Mouse (Mus musculus): ENCODE results near the gene Olfr243. TPM values are rescaled to one million over a fixed set of nuclear protein-coding genes. Genes with fewer than 3 reads are reported as not detected.

The Olfr243 gene
- not detected for polyA plus RNA-seq (2014; fragmentation: Illumina TruSeq; extraction: RNeasy Lipid Tissue Mini Kit (QIAGEN cat#74804); ENCODE audit: low read depth, low replicate concordance)

GRCm38 (mm10) chr7:103714371-103714770, at the start of gene Olfr243:
TSS of gene Olfr243 (plus strand) at chr7:103714671.

GRCm38 (mm10) chr7:103671091-103671490, 43.4 kb upstream of the Olfr243 start, which contains the start of gene Olfr624:
TSS of gene Olfr624 (minus strand) at chr7:103671191.

GRCm38 (mm10) chr7:103682420-103682819, 32.1 kb upstream of the Olfr243 start, which contains the start of gene Olfr625-ps1:
TSS of gene Olfr625-ps1 (plus strand) at chr7:103682720.

GRCm38 (mm10) chr7:103730074-103730473, 15.6 kb downstream of the Olfr243 start, which contains the start of gene Olfr628:
TSS of gene Olfr628 (plus strand) at chr7:103730374.

GRCm38 (mm10) chr7:103744843-103745242, 30.4 kb downstream of the Olfr243 start, which contains the start of gene Olfr629:
TSS of gene Olfr629 (minus strand) at chr7:103744943.

GRCm38 (mm10) chr7:103757233-103757632, 42.8 kb downstream of the Olfr243 start, which contains the start of gene Olfr630:
TSS of gene Olfr630 (minus strand) at chr7:103757333.

Other genes starting within 250 kb of the Olfr243 start
- gene Olfr608, start 244.8 kb upstream of the Olfr243 start, polyA plus RNA-seq (2014; fragmentation: Illumina TruSeq; extraction: RNeasy Lipid Tissue Mini Kit (QIAGEN cat#74804); ENCODE audit: low read depth, low replicate concordance), result not detected
- gene Olfr609, start 216.6 kb upstream of the Olfr243 start, polyA plus RNA-seq (2014; fragmentation: Illumina TruSeq; extraction: RNeasy Lipid Tissue Mini Kit (QIAGEN cat#74804); ENCODE audit: low read depth, low replicate concordance), result not detected
- gene Olfr610, start 202.5 kb upstream of the Olfr243 start, polyA plus RNA-seq (2014; fragmentation: Illumina TruSeq; extraction: RNeasy Lipid Tissue Mini Kit (QIAGEN cat#74804); ENCODE audit: low read depth, low replicate concordance), result not detected
- not detected for gene Olfr611, start 193.8 kb upstream of the Olfr243 start, polyA plus RNA-seq (2014; fragmentation: Illumina TruSeq; extraction: RNeasy Lipid Tissue Mini Kit (QIAGEN cat#74804); ENCODE audit: low read depth, low replicate concordance)
- gene Olfr612, start 172.0 kb upstream of the Olfr243 start, polyA plus RNA-seq (2014; fragmentation: Illumina TruSeq; extraction: RNeasy Lipid Tissue Mini Kit (QIAGEN cat#74804); ENCODE audit: low read depth, low replicate concordance), result not detected
- gene Olfr613, start 166.6 kb upstream of the Olfr243 start, polyA plus RNA-seq (2014; fragmentation: Illumina TruSeq; extraction: RNeasy Lipid Tissue Mini Kit (QIAGEN cat#74804); ENCODE audit: low read depth, low replicate concordance), result not detected
- gene Olfr615, start 158.6 kb upstream of the Olfr243 start, polyA plus RNA-seq (2014; fragmentation: Illumina TruSeq; extraction: RNeasy Lipid Tissue Mini Kit (QIAGEN cat#74804); ENCODE audit: low read depth, low replicate concordance), result not detected
- gene Olfr616, start 145.5 kb upstream of the Olfr243 start, polyA plus RNA-seq (2014; fragmentation: Illumina TruSeq; extraction: RNeasy Lipid Tissue Mini Kit (QIAGEN cat#74804); ENCODE audit: low read depth, low replicate concordance), result not detected
- gene Olfr617, start 141.6 kb upstream of the Olfr243 start, polyA plus RNA-seq (2014; fragmentation: Illumina TruSeq; extraction: RNeasy Lipid Tissue Mini Kit (QIAGEN cat#74804); ENCODE audit: low read depth, low replicate concordance), result not detected
- not detected for gene Olfr618, start 124.6 kb upstream of the Olfr243 start, polyA plus RNA-seq (2014; fragmentation: Illumina TruSeq; extraction: RNeasy Lipid Tissue Mini Kit (QIAGEN cat#74804); ENCODE audit: low read depth, low replicate concordance)
- gene Olfr619, start 114.1 kb upstream of the Olfr243 start, polyA plus RNA-seq (2014; fragmentation: Illumina TruSeq; extraction: RNeasy Lipid Tissue Mini Kit (QIAGEN cat#74804); ENCODE audit: low read depth, low replicate concordance), result not detected
- not detected for gene Olfr620, start 102.1 kb upstream of the Olfr243 start, polyA plus RNA-seq (2014; fragmentation: Illumina TruSeq; extraction: RNeasy Lipid Tissue Mini Kit (QIAGEN cat#74804); ENCODE audit: low read depth, low replicate concordance)
- not detected for gene Olfr622, start 72.0 kb upstream of the Olfr243 start, polyA plus RNA-seq (2014; fragmentation: Illumina TruSeq; extraction: RNeasy Lipid Tissue Mini Kit (QIAGEN cat#74804); ENCODE audit: low read depth, low replicate concordance)
- not detected for gene Olfr623, start 51.0 kb upstream of the Olfr243 start, polyA plus RNA-seq (2014; fragmentation: Illumina TruSeq; extraction: RNeasy Lipid Tissue Mini Kit (QIAGEN cat#74804); ENCODE audit: low read depth, low replicate concordance)
- 0.13 TPM for gene Olfr624, start 43.5 kb upstream of the Olfr243 start, polyA plus RNA-seq (2014; fragmentation: Illumina TruSeq; extraction: RNeasy Lipid Tissue Mini Kit (QIAGEN cat#74804); ENCODE audit: low read depth, low replicate concordance)
- not detected for gene Olfr625-ps1, start 32.0 kb upstream of the Olfr243 start, polyA plus RNA-seq (2014; fragmentation: Illumina TruSeq; extraction: RNeasy Lipid Tissue Mini Kit (QIAGEN cat#74804); ENCODE audit: low read depth, low replicate concordance)
- gene Olfr628, start 15.7 kb downstream of the Olfr243 start, polyA plus RNA-seq (2014; fragmentation: Illumina TruSeq; extraction: RNeasy Lipid Tissue Mini Kit (QIAGEN cat#74804); ENCODE audit: low read depth, low replicate concordance), result not detected
- gene Olfr629, start 30.3 kb downstream of the Olfr243 start, polyA plus RNA-seq (2014; fragmentation: Illumina TruSeq; extraction: RNeasy Lipid Tissue Mini Kit (QIAGEN cat#74804); ENCODE audit: low read depth, low replicate concordance), result not detected
- gene Olfr630, start 42.7 kb downstream of the Olfr243 start, polyA plus RNA-seq (2014; fragmentation: Illumina TruSeq; extraction: RNeasy Lipid Tissue Mini Kit (QIAGEN cat#74804); ENCODE audit: low read depth, low replicate concordance), result not detected
- not detected for gene Olfr69, start 56.9 kb downstream of the Olfr243 start, polyA plus RNA-seq (2014; fragmentation: Illumina TruSeq; extraction: RNeasy Lipid Tissue Mini Kit (QIAGEN cat#74804); ENCODE audit: low read depth, low replicate concordance)
- not detected for gene Olfr68, start 65.0 kb downstream of the Olfr243 start, polyA plus RNA-seq (2014; fragmentation: Illumina TruSeq; extraction: RNeasy Lipid Tissue Mini Kit (QIAGEN cat#74804); ENCODE audit: low read depth, low replicate concordance)
- gene Olfr67, start 77.2 kb downstream of the Olfr243 start, polyA plus RNA-seq (2014; fragmentation: Illumina TruSeq; extraction: RNeasy Lipid Tissue Mini Kit (QIAGEN cat#74804); ENCODE audit: low read depth, low replicate concordance), result not detected
- 14.4 TPM for gene Hbb-bt, start 99.3 kb downstream of the Olfr243 start, polyA plus RNA-seq (2014; fragmentation: Illumina TruSeq; extraction: RNeasy Lipid Tissue Mini Kit (QIAGEN cat#74804); ENCODE audit: low read depth, low replicate concordance)
- gene Hbb-bs, start 113.4 kb downstream of the Olfr243 start, polyA plus RNA-seq (2014; fragmentation: Illumina TruSeq; extraction: RNeasy Lipid Tissue Mini Kit (QIAGEN cat#74804); ENCODE audit: low read depth, low replicate concordance), result 131 TPM
- gene Hbb-bh2, start 125.8 kb downstream of the Olfr243 start, polyA plus RNA-seq (2014; fragmentation: Illumina TruSeq; extraction: RNeasy Lipid Tissue Mini Kit (QIAGEN cat#74804); ENCODE audit: low read depth, low replicate concordance), result not detected
- gene Hbb-bh1, start 128.5 kb downstream of the Olfr243 start, polyA plus RNA-seq (2014; fragmentation: Illumina TruSeq; extraction: RNeasy Lipid Tissue Mini Kit (QIAGEN cat#74804); ENCODE audit: low read depth, low replicate concordance), result not detected
- not detected for gene Hbb-y, start 138.5 kb downstream of the Olfr243 start, polyA plus RNA-seq (2014; fragmentation: Illumina TruSeq; extraction: RNeasy Lipid Tissue Mini Kit (QIAGEN cat#74804); ENCODE audit: low read depth, low replicate concordance)
- gene Olfr66, start 171.6 kb downstream of the Olfr243 start, polyA plus RNA-seq (2014; fragmentation: Illumina TruSeq; extraction: RNeasy Lipid Tissue Mini Kit (QIAGEN cat#74804); ENCODE audit: low read depth, low replicate concordance), result not detected
- not detected for gene Olfr64, start 179.8 kb downstream of the Olfr243 start, polyA plus RNA-seq (2014; fragmentation: Illumina TruSeq; extraction: RNeasy Lipid Tissue Mini Kit (QIAGEN cat#74804); ENCODE audit: low read depth, low replicate concordance)
- gene Olfr65, start 188.8 kb downstream of the Olfr243 start, polyA plus RNA-seq (2014; fragmentation: Illumina TruSeq; extraction: RNeasy Lipid Tissue Mini Kit (QIAGEN cat#74804); ENCODE audit: low read depth, low replicate concordance), result not detected
- not detected for gene Olfr631, start 214.2 kb downstream of the Olfr243 start, polyA plus RNA-seq (2014; fragmentation: Illumina TruSeq; extraction: RNeasy Lipid Tissue Mini Kit (QIAGEN cat#74804); ENCODE audit: low read depth, low replicate concordance)
- not detected for gene Olfr632, start 219.7 kb downstream of the Olfr243 start, polyA plus RNA-seq (2014; fragmentation: Illumina TruSeq; extraction: RNeasy Lipid Tissue Mini Kit (QIAGEN cat#74804); ENCODE audit: low read depth, low replicate concordance)
- gene Olfr633, start 229.8 kb downstream of the Olfr243 start, polyA plus RNA-seq (2014; fragmentation: Illumina TruSeq; extraction: RNeasy Lipid Tissue Mini Kit (QIAGEN cat#74804); ENCODE audit: low read depth, low replicate concordance), result not detected

All from liver, adult 10 weeks (tissue).